Mouse (Mus musculus): ENCODE results near the gene Tomm20. TPM values are rescaled to one million over a fixed set of nuclear protein-coding genes. Genes with fewer than 3 reads are reported as not detected.
"Not testable (repeated sequence)": the region's sequence is repeated elsewhere in the genome, so short reads cannot be mapped to it uniquely, and the experiment has no call there.

Tomm20 gene
- total RNA-seq, 2 experiments from 2014 or later, result 174 to 189 TPM

DNA sequence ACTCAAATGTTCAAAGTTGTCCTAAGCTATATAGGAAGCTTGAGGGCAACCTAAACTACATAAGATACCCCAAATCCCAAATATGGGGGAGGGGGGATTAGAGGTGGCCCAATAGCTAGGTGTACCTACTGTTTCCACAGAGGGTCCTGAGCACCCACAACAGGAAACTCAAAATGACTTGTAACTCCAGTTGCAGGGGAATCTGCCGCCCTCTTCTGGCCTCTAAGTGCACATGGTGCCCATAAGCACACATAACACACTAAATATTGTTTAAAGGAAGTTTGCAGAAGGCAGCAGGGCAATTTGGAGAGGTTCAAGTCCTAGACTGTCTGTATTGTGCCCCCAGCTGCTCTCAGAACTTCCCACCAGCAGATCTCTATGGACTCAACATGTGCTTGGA is 18.6 kb downstream of the Tomm20 start:
- intact Hi-C loops (cut with DNase I), result no loop called here
- no peak for DNase-seq (ENCODE audit: low spot score in 2 of 2)

DNA sequence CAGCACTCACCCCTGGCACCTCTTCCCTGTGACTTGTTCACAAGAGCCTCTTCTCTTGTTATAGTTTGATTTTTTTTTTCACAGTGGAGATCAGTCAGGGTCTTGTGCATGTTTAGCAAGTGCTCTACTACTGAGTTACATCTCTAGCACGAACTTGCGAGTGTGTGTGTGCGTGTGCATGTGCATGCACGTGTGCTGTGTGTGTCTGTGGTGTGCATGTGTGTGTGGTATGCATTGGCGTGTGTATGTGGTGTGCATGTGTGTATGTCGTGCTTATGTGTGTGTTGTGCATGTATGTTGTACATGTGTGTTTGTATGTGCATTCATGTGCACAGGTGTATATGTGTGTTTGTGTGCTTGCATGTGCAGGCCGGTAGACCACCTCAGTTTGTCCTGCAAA is 22.7 kb downstream of the Tomm20 start:
- no peak for DNase-seq (ENCODE audit: low spot score in 2 of 2)
- intact Hi-C loops (cut with DNase I), result loop anchor here (1.0 to 5.0 kb wide), 3 partner anchors 166 to 441 kb away; partner anchors contain the start of gene Irf2bp2

DNA sequence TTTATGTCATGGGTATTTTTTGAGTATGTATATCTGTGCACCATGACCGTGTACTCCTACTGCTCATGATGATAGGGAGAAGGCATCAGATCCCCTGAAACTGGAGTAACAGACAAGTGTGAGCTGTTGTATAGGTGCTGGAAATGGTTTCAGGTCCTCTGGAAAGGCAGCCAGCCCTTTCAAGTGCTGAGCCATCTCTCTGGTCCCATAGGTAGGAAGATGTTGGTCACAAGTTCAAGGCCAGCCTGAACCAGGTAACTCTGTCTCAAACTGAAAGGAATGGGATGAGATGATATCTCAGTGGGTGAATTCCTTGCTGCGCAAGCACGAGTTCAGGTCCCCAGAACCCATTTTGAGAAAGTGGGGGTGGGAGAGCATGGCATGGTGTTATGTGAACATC is 24.2 kb downstream of the Tomm20 start:
- intact Hi-C loops (cut with DNase I), result loop anchor here (1.0 to 5.0 kb wide), 3 partner anchors 164 to 439 kb away; no protein-coding TSS in a partner anchor
- DNase-seq (ENCODE audit: low spot score in 2 of 2), result no peak

DNA sequence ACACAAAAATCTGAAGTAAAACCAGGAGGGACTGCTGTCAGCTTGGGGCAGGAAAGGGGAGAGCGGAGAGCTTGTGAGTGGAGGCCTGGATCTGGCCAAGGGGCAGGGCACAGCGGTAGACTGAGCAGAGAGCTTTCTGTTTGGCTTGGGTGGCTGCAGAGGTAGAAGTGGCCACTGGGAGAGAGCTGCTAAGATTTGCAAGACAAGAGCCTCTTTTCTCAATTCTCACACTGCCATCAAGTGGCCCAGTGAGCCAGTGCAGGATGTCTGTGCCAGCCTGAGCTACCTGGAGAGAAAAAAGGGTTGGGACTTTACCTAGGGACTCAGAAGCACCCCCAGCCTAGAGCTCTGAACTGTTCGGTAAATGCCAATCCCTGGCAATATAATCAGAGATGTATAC is 24.8 kb downstream of the Tomm20 start:
- intact Hi-C loops (cut with DNase I), result loop anchor here (1.0 to 5.0 kb wide), 3 partner anchors 164 to 439 kb away; no protein-coding TSS in a partner anchor
- DNase-seq (ENCODE audit: low spot score in 2 of 2), result peak; percentile 78 to 90

DNA sequence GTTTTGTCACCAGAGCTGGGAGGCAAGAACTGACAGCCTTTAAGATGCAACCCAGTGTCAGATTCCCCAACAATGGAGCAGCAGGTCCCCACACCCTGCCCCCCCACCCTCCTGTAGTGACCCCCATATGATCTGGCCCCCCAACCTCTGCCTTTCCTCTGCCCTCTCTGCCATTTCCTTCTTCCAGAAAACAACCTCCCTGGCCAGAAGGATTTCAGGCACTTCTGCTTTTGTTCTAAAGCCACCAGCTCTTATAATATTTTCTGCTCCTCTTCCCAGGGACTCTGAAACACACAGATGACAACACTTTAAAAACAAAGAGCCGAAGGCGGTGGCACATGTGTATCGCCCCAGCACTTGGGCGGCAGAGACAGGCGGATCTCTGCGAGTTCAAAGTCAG is 25.3 kb downstream of the Tomm20 start:
- intact Hi-C loops (cut with DNase I), result loop anchor here (5.0 kb wide), 2 partner anchors 163 to 438 kb away; no protein-coding TSS in a partner anchor
- no peak for DNase-seq (ENCODE audit: low spot score in 2 of 2)

DNA sequence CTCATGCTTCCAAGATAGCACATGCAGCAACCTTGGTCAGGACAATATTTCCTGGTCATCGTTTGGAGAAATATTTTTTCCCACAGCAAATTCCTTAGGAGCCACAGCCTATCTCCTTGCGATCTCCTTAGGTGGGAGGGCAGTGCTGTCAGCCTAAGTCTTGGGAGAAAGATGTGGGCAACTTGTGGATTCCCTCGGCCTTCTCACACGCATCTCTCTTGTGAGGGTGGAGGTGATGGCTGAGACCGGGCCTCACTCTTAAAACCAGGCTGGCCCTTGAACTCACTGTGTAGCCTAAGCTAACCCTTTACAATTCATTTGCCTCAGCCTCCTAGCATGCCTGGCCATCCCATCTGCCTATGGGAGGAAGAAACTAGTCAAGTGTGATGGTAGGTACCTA is 25.9 kb downstream of the Tomm20 start:
- DNase-seq (ENCODE audit: low spot score in 2 of 2), result no peak
- intact Hi-C loops (cut with DNase I), result loop anchor here (5.0 kb wide), 2 partner anchors 162 to 437 kb away; no protein-coding TSS in a partner anchor

DNA sequence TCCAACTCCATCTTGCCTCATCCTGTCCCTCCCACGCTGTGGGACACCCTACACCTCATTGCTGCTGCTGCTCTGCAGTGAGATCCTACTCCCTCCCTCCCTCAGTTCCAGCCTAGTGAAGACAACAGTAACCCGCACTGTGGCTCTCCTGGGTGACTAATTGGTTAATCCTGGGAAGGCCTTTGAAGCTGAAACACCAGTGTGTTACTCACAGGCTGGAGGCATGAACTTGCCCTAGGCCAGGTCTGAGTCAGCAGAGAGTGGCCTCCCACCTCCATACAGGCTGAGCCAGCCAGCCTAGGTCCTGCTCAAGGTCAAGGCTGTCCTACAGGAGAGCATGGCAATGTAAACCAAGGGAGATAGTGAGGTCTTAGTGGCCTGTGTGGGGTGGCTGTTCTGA is 26.4 kb downstream of the Tomm20 start:
- DNase-seq (ENCODE audit: low spot score in 2 of 2), result no peak
- intact Hi-C loops (cut with DNase I), result no loop called here

DNA sequence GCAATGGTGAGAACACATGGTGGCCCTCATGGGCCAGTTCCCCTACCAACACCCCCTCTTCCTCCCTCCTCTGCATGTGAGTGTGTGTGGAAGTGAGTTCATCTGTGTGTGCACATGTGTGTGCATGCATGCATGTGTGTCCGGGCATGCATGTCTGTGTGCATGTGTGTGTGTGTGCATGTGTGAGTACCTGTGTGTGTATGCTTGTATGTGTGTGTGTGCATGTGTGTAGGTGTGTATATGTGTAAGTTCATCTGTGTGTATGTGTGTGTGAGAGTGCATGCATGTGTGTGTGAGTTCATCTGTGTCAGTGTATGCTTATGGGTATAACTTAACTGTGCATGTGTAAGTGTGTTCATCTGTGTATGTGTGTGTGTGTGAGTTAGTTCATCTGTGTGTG is 27.3 kb downstream of the Tomm20 start:
- intact Hi-C loops (cut with DNase I), result no loop called here
- no peak for DNase-seq (ENCODE audit: low spot score in 2 of 2)

DNA sequence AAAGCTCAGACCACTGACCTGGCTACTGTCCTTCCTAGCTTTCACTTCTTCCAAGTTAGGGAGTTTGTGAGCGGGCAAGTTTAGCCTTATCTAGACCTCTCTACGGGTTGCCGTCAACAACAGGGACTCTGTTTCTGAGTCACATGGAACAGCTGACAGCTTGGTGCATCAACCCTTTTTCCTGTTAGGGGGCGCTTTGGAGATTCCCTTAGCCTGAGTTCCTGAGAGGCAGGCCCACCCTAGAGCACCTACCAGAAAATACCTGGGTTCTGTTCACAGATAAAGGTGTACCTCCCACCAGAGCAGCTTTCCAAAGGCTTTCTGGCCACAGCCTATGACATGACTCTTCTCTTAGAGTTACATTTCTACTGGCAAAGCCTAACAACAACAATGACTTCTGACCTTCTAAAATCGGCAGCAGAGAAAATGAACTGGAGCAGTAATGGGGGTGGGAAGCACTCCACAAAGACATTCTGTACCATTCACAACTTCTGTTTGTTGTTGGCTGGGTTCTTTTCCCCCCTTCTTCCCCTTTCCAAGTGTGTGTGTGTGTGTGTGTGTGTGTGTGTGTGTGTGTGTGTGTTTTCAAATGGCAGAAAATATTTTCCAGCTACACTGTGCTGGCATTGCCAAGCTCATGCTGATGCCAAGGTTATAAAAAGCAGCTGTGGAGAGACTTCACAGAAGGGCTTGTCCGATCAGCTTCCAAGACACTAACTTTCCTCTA is 28.3 kb downstream of the Tomm20 start:
- no peak for DNase-seq (ENCODE audit: low spot score in 2 of 2)
- intact Hi-C loops (cut with DNase I), result no loop called here

DNA sequence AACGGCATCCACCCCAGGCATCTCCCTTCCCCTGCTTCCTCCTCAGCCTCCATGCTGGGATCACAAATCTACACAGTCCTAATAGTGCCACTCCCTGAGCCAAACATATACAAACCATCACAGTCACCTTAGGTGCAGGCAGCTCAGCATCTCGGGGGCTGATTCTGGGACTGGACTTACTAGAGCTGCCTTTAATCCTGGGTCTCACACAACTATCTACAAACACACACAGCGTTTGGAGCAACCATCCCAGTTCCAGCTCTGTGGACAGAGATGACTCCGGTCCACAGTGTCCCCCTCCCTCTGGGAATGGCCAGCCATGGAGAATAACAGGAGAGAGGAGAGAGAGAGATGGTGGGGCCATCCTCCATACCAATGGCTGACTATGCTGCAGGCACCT is 29.0 kb downstream of the Tomm20 start:
- intact Hi-C loops (cut with DNase I), result no loop called here
- no peak for DNase-seq (ENCODE audit: low spot score in 2 of 2)

DNA sequence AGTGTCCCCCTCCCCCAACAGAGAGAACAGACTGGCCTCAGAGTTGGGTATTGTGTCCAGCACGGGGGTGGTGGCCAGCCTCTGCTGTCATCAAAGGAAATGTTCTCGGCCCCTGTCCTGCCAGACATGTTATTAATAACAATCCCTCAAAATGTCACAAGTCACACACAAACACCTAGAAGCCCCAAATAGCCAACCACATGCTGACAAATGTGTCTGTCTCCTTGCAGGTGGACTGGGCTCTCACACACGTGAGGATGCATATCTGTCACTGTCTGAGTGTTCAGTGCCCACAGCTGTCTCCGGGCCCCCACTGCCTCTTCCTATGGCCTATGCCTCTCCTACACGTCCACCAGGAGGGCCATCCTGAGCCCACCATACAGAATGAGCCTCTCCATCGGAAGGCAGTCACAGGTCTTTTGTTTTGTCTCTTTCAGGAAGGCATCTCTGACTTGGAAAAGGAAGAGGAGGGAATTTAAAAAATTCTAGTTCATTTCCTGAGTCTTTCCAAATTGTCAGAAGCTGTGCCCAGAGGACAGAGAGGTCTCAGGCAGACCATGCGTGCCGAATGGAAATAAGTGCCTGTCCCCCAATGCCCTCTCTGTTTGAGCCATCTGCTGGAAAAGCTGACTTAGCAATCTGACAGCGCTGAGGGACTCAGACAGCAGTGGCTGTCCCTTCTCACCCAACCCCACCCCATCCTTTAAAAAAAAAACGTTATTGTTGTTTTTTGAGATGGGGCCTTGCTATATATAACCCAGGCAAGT is 30.9 kb downstream of the Tomm20 start:
- intact Hi-C loops (cut with DNase I), result no loop called here
- no peak for DNase-seq (ENCODE audit: low spot score in 2 of 2)

DNA sequence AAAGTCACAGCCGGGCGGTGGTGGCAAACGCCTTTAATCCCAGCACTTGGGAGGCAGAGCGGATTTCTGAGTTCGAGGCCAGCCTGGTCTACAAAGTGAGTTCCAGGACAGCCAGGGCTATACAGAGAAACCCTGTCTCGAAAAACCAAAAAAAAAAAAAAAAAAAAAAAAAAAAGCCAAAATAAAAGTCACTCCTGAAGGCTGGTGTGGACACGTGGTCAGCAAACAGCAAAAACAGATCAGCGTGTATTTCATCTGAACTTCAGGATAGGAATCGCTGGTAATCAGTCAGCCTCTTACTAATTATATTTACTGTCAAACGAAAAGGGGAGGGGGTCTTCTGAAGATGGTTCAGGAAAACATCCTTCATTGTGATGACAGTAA is 31.5 kb downstream of the Tomm20 start:
- intact Hi-C loops (cut with DNase I); DNase-seq (ENCODE audit: low spot score in 2 of 2): not testable (repeated sequence)

DNA sequence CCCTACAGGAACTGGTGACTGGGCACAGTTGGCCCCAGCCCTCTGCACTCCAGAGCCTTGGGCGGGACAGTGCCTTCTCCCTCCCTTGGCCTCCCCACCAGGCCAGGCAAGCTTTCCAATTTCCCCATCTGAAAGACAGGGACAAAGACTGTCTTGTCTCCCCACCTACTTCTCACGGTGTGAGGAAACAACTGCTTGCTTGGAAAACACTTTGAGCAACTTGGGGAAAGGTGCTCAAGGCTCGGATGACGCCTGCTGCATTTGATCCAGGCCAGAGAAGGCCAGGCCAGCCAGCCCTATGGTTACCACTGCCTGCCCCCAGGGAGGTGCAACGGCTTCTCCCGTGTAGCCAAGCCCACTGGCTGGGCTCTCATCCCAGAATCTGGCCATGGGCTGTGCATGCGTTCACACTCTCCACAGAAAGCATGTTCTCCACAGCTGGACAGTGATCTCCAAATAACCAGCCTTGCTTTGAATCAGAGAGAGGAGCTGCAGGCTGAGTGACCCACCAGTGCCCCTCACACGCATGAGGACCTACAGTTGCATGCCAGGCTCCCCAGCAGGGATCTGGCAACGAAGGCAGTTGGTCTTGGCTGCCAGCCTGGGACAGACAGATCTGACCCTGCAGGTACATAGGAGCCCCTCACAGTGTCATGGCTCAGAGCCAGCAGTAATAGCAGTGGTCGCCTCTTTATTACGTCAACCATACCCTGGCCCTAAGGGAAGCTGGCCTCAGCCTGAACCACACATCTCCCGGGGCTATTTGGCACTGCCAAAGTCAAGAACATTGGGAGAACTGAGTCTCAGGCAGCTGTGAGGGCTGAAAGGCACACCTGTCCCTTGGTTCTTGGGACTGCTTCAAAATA is 32.2 kb downstream of the Tomm20 start:
- no peak for DNase-seq (ENCODE audit: low spot score in 2 of 2)
- intact Hi-C loops (cut with DNase I), result no loop called here

DNA sequence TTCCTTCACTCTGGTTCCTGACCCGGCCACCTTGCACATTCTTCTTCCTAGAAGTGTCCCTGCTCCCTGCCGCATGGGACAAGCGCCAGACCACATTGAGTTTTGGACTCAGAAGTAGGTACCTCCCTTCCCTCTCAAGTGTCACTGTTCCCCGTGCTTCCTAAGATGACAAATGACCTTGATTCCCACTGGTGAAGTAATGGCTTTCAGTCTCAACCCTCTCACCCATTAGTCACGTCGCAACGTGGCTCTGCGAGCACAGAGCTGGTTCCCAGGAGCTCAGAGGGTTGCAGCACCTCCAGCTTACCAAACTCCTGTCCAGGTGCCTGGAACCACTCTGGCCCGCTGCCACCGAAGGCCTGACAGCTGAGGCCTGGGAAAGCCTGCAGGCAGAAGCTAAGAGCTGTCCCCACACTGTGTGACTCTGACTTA is 36.3 kb downstream of the Tomm20 start:
- no peak for DNase-seq (ENCODE audit: low spot score in 2 of 2)
- intact Hi-C loops (cut with DNase I), result loop anchor here (5.0 kb wide), 1 partner anchor 172 kb away; no protein-coding TSS in a partner anchor

DNA sequence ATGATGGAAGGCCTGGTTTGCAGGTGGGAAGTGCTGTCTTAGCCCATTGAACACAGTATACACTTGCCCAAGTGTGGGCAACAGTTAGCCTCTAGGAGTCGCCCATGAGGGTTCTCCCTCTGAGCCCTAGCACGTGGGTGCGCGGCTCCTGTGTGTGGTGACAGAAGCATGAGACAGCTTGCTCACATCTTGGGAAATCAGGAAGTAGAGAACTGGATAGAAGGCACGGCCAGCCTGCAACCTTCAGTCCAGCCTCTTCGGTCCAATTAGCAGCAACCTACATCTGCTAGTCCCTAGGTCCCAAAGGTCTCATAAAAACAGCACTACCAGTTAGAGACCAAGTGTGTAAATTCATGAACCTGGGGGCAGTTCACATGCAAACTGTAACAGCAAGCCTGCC is 36.8 kb downstream of the Tomm20 start:
- DNase-seq (ENCODE audit: low spot score in 2 of 2), result no peak
- intact Hi-C loops (cut with DNase I), result loop anchor here (5.0 kb wide), 1 partner anchor 172 kb away; no protein-coding TSS in a partner anchor

DNA sequence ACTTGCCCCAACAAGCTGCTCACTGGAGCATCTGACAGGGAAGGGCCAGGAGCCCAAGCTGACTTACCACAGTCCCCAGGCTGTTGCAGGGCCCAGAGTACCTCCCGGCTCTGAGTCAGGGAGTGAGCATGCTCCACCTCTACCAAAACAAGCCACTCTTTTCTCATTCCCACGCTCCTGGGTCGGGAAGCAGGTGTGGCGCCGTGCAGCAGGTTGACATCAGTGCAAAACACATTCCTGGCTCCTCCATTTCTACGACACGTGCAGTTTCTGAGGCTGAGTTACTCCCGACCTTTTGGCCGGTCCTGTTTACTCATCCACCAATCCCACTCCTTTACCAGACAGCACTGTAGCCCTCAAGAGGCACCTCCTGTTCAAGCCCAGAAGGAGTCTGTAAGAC is 37.7 kb downstream of the Tomm20 start:
- no peak for DNase-seq (ENCODE audit: low spot score in 2 of 2)
- intact Hi-C loops (cut with DNase I), result loop anchor here (5.0 kb wide), 1 partner anchor 171 kb away; no protein-coding TSS in a partner anchor

DNA sequence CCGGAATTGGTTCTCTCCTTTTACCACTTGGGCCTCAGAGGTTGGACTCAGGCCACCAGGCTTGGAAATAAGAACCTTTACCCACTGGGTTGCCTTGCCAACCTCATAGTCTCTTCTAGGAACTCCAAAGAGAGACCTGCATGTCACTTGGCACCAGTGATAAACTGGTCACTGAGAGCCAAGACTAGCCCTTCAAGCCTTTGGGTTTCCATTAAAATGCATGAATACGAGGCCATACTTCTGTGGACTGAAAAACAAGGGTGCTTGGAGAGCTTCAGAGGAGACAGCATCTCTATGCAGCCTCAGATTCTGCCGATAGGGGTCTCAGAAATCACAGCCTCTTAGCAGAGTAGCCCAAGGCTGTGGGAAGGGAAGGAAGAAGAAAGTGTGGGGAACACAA is 38.3 kb downstream of the Tomm20 start:
- peak in 1 of 2 experiments; percentile 51 for DNase-seq (ENCODE audit: low spot score in 2 of 2)
- intact Hi-C loops (cut with DNase I), result loop anchor here (5.0 kb wide), 1 partner anchor 170 kb away; no protein-coding TSS in a partner anchor

DNA sequence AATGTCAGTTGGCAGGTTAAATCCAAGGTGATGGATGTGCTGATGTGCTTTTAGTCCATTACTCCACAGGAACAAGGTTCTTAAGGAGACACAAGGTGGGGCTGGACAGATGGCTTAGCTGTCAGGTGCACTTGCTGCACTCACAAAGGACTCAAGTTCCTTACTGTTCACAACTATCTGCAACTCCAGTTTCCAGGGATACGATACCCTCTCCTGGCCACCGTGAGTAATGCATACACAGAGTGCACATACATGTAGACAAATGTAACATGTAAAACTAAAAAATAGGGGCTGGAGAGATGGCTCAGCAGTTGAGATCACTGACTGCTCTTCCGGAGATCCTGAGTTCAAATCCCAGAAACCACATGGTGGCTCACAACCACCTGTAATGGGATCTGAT is 40.3 kb downstream of the Tomm20 start:
- intact Hi-C loops (cut with DNase I), result loop anchor here (5.0 kb wide), 1 partner anchor 168 kb away; no protein-coding TSS in a partner anchor
- no peak for DNase-seq (ENCODE audit: low spot score in 2 of 2)

DNA sequence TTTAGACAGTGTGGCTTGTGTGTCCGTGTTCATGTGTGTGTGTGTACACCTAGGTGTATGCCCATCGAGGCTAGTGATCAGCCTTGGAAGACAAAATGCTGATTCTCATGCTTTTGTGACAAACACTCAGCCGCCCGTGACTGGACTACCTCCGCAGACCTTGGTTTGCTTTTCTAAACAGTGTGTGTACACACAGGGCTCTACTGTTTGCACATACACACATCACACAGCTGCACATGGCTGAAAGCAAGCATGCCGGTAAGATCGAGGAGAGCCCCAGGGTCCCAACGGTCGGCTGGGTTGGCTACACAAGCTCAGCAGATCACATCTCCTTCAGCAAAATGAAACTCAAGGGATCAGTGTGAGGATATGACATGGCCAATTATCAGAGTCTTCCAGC is 41.7 kb downstream of the Tomm20 start:
- intact Hi-C loops (cut with DNase I), result no loop called here
- no peak for DNase-seq (ENCODE audit: low spot score in 2 of 2)

Measured in left cerebral cortex, postnatal 25 days (tissue).